Mouse (Mus musculus) spleen, adult 2 months (tissue): Measurements from ENCODE around the gene Nrtn.

Experiments used
- CTCF ChIP-seq: fragments of 200-500 bp; IDR thresholded peaks from 2 replicates; pipeline ENCODE4 v1.5.1; 2011; ENCODE audit warnings: mild to moderate bottlenecking, inconsistent platforms; ENCODE audit not compliant: insufficient read depth, insufficient read length, insufficient replicate concordance; ENCODE audit errors: extremely low read depth
- POLR2A ChIP-seq: fragments of 200-500 bp; IDR thresholded peaks from 2 replicates; pipeline ENCODE4 v1.6.1; 2011; ENCODE audit warnings: low read depth, low read length, inconsistent platforms

DNA sequence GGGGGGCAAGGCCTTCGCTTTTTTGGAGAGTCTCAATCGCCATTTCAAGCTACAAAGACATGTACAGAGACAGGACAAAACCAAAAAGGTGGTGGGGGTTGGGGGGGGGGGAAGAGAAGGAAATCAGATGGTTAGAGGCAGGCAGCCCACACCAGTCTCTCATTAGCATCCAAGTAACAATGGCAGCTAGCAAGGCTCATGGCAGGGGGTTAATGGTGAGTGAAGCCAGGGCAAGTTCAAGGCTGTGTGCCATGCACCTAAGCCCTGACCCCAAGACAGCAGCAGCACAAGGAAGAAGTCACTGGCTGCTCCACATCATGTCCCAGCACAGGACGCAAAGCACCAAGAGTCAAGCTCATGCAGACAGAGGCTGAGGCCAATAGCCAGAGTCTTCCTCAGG, 41.9 kb upstream of the Nrtn start:
- TF ChIP-seq POLR2A = no peak
- TF ChIP-seq CTCF = no peak
